Mouse (Mus musculus): ENCODE measurements around the gene Snx3. TPM values are rescaled to one million over a fixed set of nuclear protein-coding genes. Genes with fewer than 3 reads are reported as not detected.

Snx3 gene
- total and polyA plus RNA-seq, 2 experiments from 2014 or later: 125 to 285 TPM

- TF ChIP-seq CTCF (IDR thresholded peaks at IDR 0.05; ENCODE audit: low read depth) (no peak), EP300 (IDR thresholded peaks at IDR 0.05; ENCODE audit: low read depth) (no peak)
- Histone ChIP-seq H3K27ac (ENCODE audit: low read depth) (no peak overlapping the region), H3K9ac (replicated peaks; ENCODE audit: low read depth, low read length) (no peak overlapping the region), H3K9me3 (replicated peaks; ENCODE audit: control insufficient read depth, low read length) (no peaks in the 10 kb centered on the region), H3K36me3 (replicated peaks; ENCODE audit: control insufficient read depth, insufficient read depth, low read length) (no peaks in the 10 kb centered on the region), H3K4me2 (ENCODE audit: low read depth, low read length) (peak overlapping the region; percentile 42), H3K27me3 (ENCODE audit: control insufficient read depth, insufficient read depth, low read length) (peaks cover 100% of the 10 kb centered on the region), H3K4me1 (ENCODE audit: control insufficient read depth, insufficient read depth) (peaks cover 7% of the 10 kb centered on the region; the same call in 1 of the 2 replicates), H3K4me3 (ENCODE audit: low read depth, low read length) (peak overlapping the region; percentile 27)
- WGBS: 1% methylated on average over 39 of the region's 41 CpGs
- ATAC-seq (ENCODE audit: insufficient read depth, low read depth) (no peak), DNase-seq (ENCODE audit: low spot score) (no peak)
These were observed 77.8 kb downstream of the Snx3 start for GRCm38 (mm10) chr10:42579475-42580130.

GRCm38 (mm10) chr10:42580131-42580950 is 78.5 kb downstream of the Snx3 start:
- ATAC-seq (ENCODE audit: insufficient read depth, low read depth) (no peak), DNase-seq (ENCODE audit: low spot score) (no peak)
- Histone ChIP-seq H3K27ac (ENCODE audit: low read depth) (no peak overlapping the region), H3K4me1 (ENCODE audit: control insufficient read depth, insufficient read depth) (peaks cover 7% of the 10 kb centered on the region; the same call in 1 of the 2 replicates), H3K4me3 (ENCODE audit: low read depth, low read length) (peak overlapping the region; percentile 27), H3K9me3 (replicated peaks; ENCODE audit: control insufficient read depth, low read length) (no peaks in the 10 kb centered on the region), H3K9ac (replicated peaks; ENCODE audit: low read depth, low read length) (no peak overlapping the region), H3K36me3 (replicated peaks; ENCODE audit: control insufficient read depth, insufficient read depth, low read length) (no peaks in the 10 kb centered on the region), H3K27me3 (ENCODE audit: control insufficient read depth, insufficient read depth, low read length) (peaks cover 100% of the 10 kb centered on the region), H3K4me2 (ENCODE audit: low read depth, low read length) (0 out of 2 replicates have a peak overlapping the region, but pooled peaks have one; percentile 42)
- TF ChIP-seq EP300 (IDR thresholded peaks at IDR 0.05; ENCODE audit: low read depth) (no peak), CTCF (IDR thresholded peaks at IDR 0.05; ENCODE audit: low read depth) (no peak)
- 3% methylated on average over 29 of the region's 29 CpGs for WGBS

- H3K4me2 ChIP-seq (ENCODE audit: low read depth, low read length): no peak overlapping the region
- WGBS: 14% methylated on average over 7 of the region's 7 CpGs
- no peak for ATAC-seq (ENCODE audit: insufficient read depth, low read depth)
- TF ChIP-seq CTCF (IDR thresholded peaks at IDR 0.05; ENCODE audit: low read depth) (no peak), EP300 (IDR thresholded peaks at IDR 0.05; ENCODE audit: low read depth) (no peak)
- no peak overlapping the region for H3K9ac ChIP-seq (replicated peaks; ENCODE audit: low read depth, low read length)
- peaks cover 100% of the 10 kb centered on the region for H3K27me3 ChIP-seq (ENCODE audit: control insufficient read depth, insufficient read depth, low read length)
- H3K9me3 ChIP-seq (replicated peaks; ENCODE audit: control insufficient read depth, low read length): no peaks in the 10 kb centered on the region
- no peak overlapping the region for H3K4me3 ChIP-seq (ENCODE audit: low read depth, low read length)
- H3K4me1 ChIP-seq (ENCODE audit: control insufficient read depth, insufficient read depth): peaks cover 7% of the 10 kb centered on the region; the same call in 1 of the 2 replicates
- H3K27ac ChIP-seq (ENCODE audit: low read depth): no peak overlapping the region
- no peak for DNase-seq (ENCODE audit: low spot score)
- no peaks in the 10 kb centered on the region for H3K36me3 ChIP-seq (replicated peaks; ENCODE audit: control insufficient read depth, insufficient read depth, low read length)
These were observed 79.1 kb downstream of the Snx3 start for GRCm38 (mm10) chr10:42580951-42581277.

GRCm38 (mm10) chr10:42581694-42582565 is 80.1 kb downstream of the Snx3 start:
- Histone ChIP-seq H3K4me3 (ENCODE audit: low read depth, low read length) (peak overlapping the region; percentile 29; the same call in 1 of the 2 replicates), H3K9ac (replicated peaks; ENCODE audit: low read depth, low read length) (no peak overlapping the region), H3K4me2 (ENCODE audit: low read depth, low read length) (no peak overlapping the region), H3K36me3 (replicated peaks; ENCODE audit: control insufficient read depth, insufficient read depth, low read length) (no peaks in the 10 kb centered on the region), H3K4me1 (ENCODE audit: control insufficient read depth, insufficient read depth) (peaks cover 7% of the 10 kb centered on the region; the same call in 1 of the 2 replicates), H3K9me3 (replicated peaks; ENCODE audit: control insufficient read depth, low read length) (0 out of 2 replicates have a peak, but pooled peaks cover 6% of the 10 kb centered on the region), H3K27me3 (ENCODE audit: control insufficient read depth, insufficient read depth, low read length) (peaks cover 100% of the 10 kb centered on the region), H3K27ac (ENCODE audit: low read depth) (no peak overlapping the region)
- DNase-seq (ENCODE audit: low spot score): no peak
- WGBS: 3% methylated on average over 45 of the region's 45 CpGs
- ATAC-seq (ENCODE audit: insufficient read depth, low read depth): no peak
- TF ChIP-seq EP300 (IDR thresholded peaks at IDR 0.05; ENCODE audit: low read depth) (no peak), CTCF (IDR thresholded peaks at IDR 0.05; ENCODE audit: low read depth) (no peak)

GRCm38 (mm10) chr10:42582566-42583110 is 80.8 kb downstream of the Snx3 start:
- Histone ChIP-seq H3K9me3 (replicated peaks; ENCODE audit: control insufficient read depth, low read length) (0 out of 2 replicates have a peak, but pooled peaks cover 6% of the 10 kb centered on the region), H3K36me3 (replicated peaks; ENCODE audit: control insufficient read depth, insufficient read depth, low read length) (no peaks in the 10 kb centered on the region), H3K4me2 (ENCODE audit: low read depth, low read length) (peak overlapping the region; percentile 8; the same call in 1 of the 2 replicates), H3K4me3 (ENCODE audit: low read depth, low read length) (peak overlapping the region; percentile 29), H3K9ac (replicated peaks; ENCODE audit: low read depth, low read length) (no peak overlapping the region), H3K4me1 (ENCODE audit: control insufficient read depth, insufficient read depth) (peaks cover 7% of the 10 kb centered on the region; the same call in 1 of the 2 replicates), H3K27me3 (ENCODE audit: control insufficient read depth, insufficient read depth, low read length) (peaks cover 99% of the 10 kb centered on the region), H3K27ac (ENCODE audit: low read depth) (no peak overlapping the region)
- under 1% methylated on average over 44 of the region's 44 CpGs for WGBS
- ATAC-seq (ENCODE audit: insufficient read depth, low read depth) (no peak; the same call in 1 of the 2 replicates), DNase-seq (ENCODE audit: low spot score) (no peak)
- TF ChIP-seq EP300 (IDR thresholded peaks at IDR 0.05; ENCODE audit: low read depth) (no peak), CTCF (IDR thresholded peaks at IDR 0.05; ENCODE audit: low read depth) (no peak)

Measured in heart, postnatal 0 days (tissue).